Mouse (Mus musculus) gastrocnemius, adult 18-20 months (tissue): ENCODE results near the gene D630045J12Rik. TPM values are rescaled to one million over a fixed set of nuclear protein-coding genes. Genes with fewer than 3 reads are reported as not detected.

Experiments
- DNase-seq: peaks from one replicate; pipeline ENCODE4 v3.0.0; 2021; ENCODE audit warnings: low spot score
- total RNA-seq, 2 experiments: library from RNA; stranded (reverse); gene quantifications; 2 replicates each; pipeline ENCODE4 v1.2.3; 2021

D630045J12Rik gene
- total RNA-seq, 2 experiments from 2014 or later: 0.21 to 0.23 TPM

- no peak for DNase-seq
Measured at GRCm38 (mm10) chr6:38096961-38097370, 156.8 kb downstream of the D630045J12Rik start.

GRCm38 (mm10) chr6:38094701-38095100 lies 159.1 kb downstream of the D630045J12Rik start:
- DNase-seq: no peak

GRCm38 (mm10) chr6:38092539-38092938 lies 161.3 kb downstream of the D630045J12Rik start:
- DNase-seq: no peak

GRCm38 (mm10) chr6:38087242-38088026 lies 166.4 kb downstream of the D630045J12Rik start:
- no peak for DNase-seq

- no peak for DNase-seq
Measured at GRCm38 (mm10) chr6:38083204-38083603, 170.6 kb downstream of the D630045J12Rik start.

GRCm38 (mm10) chr6:38081727-38082341 lies 172.0 kb downstream of the D630045J12Rik start:
- DNase-seq: peak; percentile 7

- no peak for DNase-seq
Measured at GRCm38 (mm10) chr6:38080364-38080763, 173.4 kb downstream of the D630045J12Rik start.

- no peak for DNase-seq
Measured at GRCm38 (mm10) chr6:38073592-38073991, 180.2 kb downstream of the D630045J12Rik start.

Other genes with a start within 250 kb of the D630045J12Rik start
- not detected for gene Svopl, start 207.0 kb downstream of the D630045J12Rik start, total RNA-seq
- not detected for gene Tmem213, start 144.8 kb downstream of the D630045J12Rik start, total RNA-seq
- gene Atp6v0a4, start 129.4 kb downstream of the D630045J12Rik start, total RNA-seq: under 1 TPM; 0.16 to 0.43 TPM
- under 1 TPM; 0.23 to 0.31 TPM for gene Zc3hav1l, start 45.2 kb upstream of the D630045J12Rik start, total RNA-seq
- gene Zc3hav1, start 100.6 kb upstream of the D630045J12Rik start, total RNA-seq: 1 to 10 TPM; 6.3 to 7.3 TPM
- gene Ttc26, start 127.5 kb upstream of the D630045J12Rik start, total RNA-seq: 1 to 10 TPM in 1 of 2 experiments, under 1 TPM in 1; 0.91 to 1.0 TPM
- gene Ubn2, start 179.9 kb upstream of the D630045J12Rik start, total RNA-seq: 10 to 100 TPM; 24.1 to 24.9 TPM